Mouse (Mus musculus) ZHBTc4 (cell line): ENCODE measurements at regions not wholly inside any gene's neighbourhood (a gene's known extent, or its start where the extent isn't known, plus 50 kb on each side); places are given as distances from the start of the nearest gene placed in this dataset.

Experiments used
- DNase-seq: peaks from one replicate; pipeline ENCODE4 v3.0.0-alpha.2; 2011; ENCODE audit warnings: low read depth, low spot score

GRCm38 (mm10) chr9:98091105-98091504 is 58.1 kb upstream of the Clstn2 start:
- DNase-seq: no peak

GRCm38 (mm10) chr9:98095064-98095790 is 62.2 kb upstream of the Clstn2 start:
- DNase-seq: no peak

GRCm38 (mm10) chr9:98123390-98123789 is 90.4 kb upstream of the Clstn2 start:
- peak; percentile 21 for DNase-seq

GRCm38 (mm10) chr9:98129596-98129995 is 96.6 kb upstream of the Clstn2 start:
- DNase-seq: no peak

- no peak for DNase-seq
These were observed 97.9 kb upstream of the Clstn2 start for GRCm38 (mm10) chr9:98130849-98131248.

- DNase-seq: no peak
These were observed 107.6 kb upstream of the Clstn2 start for GRCm38 (mm10) chr9:98140546-98140945.

- no peak for DNase-seq
These were observed 109.1 kb upstream of the Clstn2 start for GRCm38 (mm10) chr9:98142121-98142520.

GRCm38 (mm10) chr9:98146901-98147300 is 113.9 kb upstream of the Clstn2 start:
- DNase-seq: no peak

- DNase-seq: no peak
These were observed 125.4 kb upstream of the Clstn2 start for GRCm38 (mm10) chr9:98158421-98158820.

- peak; percentile 26 for DNase-seq
These were observed 122.7 kb upstream of the Nmnat3 start for GRCm38 (mm10) chr9:98164489-98164888.

GRCm38 (mm10) chr9:98174056-98174455 is 113.2 kb upstream of the Nmnat3 start:
- no peak for DNase-seq

- DNase-seq: no peak
These were observed 110.4 kb upstream of the Nmnat3 start for GRCm38 (mm10) chr9:98176701-98177380.

GRCm38 (mm10) chr9:98180766-98181165 is 106.5 kb upstream of the Nmnat3 start:
- no peak for DNase-seq

- no peak for DNase-seq
These were observed 100.4 kb upstream of the Nmnat3 start for GRCm38 (mm10) chr9:98186757-98187300.

- DNase-seq: no peak
These were observed 92.9 kb upstream of the Nmnat3 start for GRCm38 (mm10) chr9:98194356-98194755.

GRCm38 (mm10) chr9:98218824-98219223 is 68.4 kb upstream of the Nmnat3 start:
- DNase-seq: peak; percentile 12

- DNase-seq: no peak
These were observed 66.9 kb upstream of the Nmnat3 start for GRCm38 (mm10) chr9:98220367-98220766.

- DNase-seq: no peak
These were observed 65.5 kb upstream of the Nmnat3 start for GRCm38 (mm10) chr9:98221766-98222165.

- DNase-seq: no peak
These were observed 59.0 kb upstream of the Nmnat3 start for GRCm38 (mm10) chr9:98228226-98228625.

- no peak for DNase-seq
These were observed 58.3 kb upstream of the Nmnat3 start for GRCm38 (mm10) chr9:98228907-98229306.

- DNase-seq: peak; percentile 54
These were observed 52.5 kb upstream of the Nmnat3 start for GRCm38 (mm10) chr9:98234731-98235130.
